Mouse (Mus musculus) liver, embryonic 14.5 days (tissue): ENCODE measurements around the gene Prox2.

Source experiments
- CTCF ChIP-seq: IDR thresholded peaks from 2 replicates; pipeline ENCODE4 v1.5.1; 2016; ENCODE audit warnings: antibody characterized with exemption, low read depth, control low read depth
- EP300 ChIP-seq: IDR thresholded peaks from 2 replicates; pipeline ENCODE4 v1.6.1; 2016; ENCODE audit warnings: antibody characterized with exemption, low read depth

- TF ChIP-seq EP300 (no peak), CTCF (no peak)
Observed at GRCm38 (mm10) chr12:85145630-85146029, 35.1 kb upstream of the Prox2 start.
